Mouse (Mus musculus) kidney, postnatal 36 days (tissue): Measurements from ENCODE around the gene Tm9sf4.

Experiments used
- DNase-seq, 2 experiments: peaks; one replicate each; pipeline ENCODE4 v3.0.0; 2021 to 2022; ENCODE audit warnings: mixed read lengths in 2 of 2

Tm9sf4 gene

DNA sequence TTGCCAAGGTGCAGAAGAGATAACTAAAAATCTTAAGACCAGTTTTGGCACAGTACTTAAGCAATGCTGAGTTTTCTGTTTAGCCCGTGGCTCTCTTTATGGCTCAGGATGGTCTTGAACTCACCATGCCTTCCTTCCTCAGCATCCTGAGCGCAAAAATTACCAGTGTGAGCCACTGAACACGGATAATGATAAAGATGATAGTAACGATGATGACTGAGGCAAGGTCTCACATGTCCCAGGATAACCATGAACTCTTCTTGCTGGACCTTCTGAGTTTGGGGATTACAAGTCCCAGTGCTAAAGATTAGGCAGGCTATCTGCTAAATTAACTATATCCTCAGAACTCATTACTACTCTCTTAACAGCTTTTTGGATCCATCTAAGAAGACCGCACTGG is 970 bp upstream of the Tm9sf4 start:
- DNase-seq = no peak

GRCm38 (mm10) chr2:153161684-153162080 is 579 bp downstream of the Tm9sf4 start:
- no peak for DNase-seq

DNA sequence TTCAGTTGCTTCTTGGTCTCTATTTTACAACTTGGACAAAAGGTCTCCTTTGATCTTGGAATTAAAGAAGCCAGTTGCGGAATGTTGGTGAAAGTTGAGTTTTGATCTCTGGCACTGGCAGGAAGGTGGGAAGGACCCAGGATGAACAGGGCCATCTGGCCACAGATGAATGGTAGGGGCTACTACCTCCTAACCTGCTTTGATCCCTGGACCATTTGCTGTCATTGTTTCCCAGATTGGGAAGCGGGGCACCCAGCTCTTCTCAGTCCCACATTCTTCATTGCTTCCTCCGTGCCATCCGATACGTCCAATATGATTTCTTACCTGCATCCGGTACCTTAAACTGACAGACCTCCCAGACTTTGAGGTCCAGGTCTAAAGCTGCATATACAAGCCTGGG is 6.0 kb downstream of the Tm9sf4 start:
- no peak for DNase-seq

DNA sequence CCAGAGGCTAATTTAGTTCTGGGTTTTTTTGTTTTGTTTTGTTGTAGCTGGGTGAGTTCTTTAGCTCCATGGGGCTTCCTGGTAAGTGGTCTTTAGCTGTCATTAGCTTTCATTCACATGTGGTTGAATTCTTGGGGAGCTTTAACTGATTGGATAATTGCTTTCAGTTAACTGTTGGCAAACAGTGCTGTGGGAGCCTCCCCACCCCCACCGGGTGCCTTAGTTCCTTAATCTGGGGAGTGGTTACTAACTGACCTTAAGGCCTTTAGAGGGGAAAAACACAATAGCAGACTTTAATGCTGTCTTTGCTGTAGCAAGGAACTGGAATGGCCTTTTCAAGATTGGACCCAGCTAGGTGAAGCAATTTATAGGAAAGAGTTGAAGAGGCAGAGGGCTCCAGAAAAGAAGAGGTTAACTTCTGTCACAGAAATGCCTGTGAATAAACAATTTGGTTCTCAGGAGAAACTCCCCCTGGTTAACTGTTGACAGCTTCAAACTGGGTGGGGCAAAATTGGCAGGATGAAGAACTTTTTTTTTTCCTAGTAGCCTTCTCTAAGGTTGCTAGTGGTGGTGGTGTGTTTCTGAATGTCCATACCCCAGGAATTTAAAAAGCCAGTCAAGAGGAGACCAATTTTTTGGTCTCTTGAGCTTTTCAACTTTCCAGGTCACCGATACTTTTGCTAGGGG is 7.2 kb downstream of the Tm9sf4 start:
- DNase-seq = peak; percentile 38 to 62

DNA sequence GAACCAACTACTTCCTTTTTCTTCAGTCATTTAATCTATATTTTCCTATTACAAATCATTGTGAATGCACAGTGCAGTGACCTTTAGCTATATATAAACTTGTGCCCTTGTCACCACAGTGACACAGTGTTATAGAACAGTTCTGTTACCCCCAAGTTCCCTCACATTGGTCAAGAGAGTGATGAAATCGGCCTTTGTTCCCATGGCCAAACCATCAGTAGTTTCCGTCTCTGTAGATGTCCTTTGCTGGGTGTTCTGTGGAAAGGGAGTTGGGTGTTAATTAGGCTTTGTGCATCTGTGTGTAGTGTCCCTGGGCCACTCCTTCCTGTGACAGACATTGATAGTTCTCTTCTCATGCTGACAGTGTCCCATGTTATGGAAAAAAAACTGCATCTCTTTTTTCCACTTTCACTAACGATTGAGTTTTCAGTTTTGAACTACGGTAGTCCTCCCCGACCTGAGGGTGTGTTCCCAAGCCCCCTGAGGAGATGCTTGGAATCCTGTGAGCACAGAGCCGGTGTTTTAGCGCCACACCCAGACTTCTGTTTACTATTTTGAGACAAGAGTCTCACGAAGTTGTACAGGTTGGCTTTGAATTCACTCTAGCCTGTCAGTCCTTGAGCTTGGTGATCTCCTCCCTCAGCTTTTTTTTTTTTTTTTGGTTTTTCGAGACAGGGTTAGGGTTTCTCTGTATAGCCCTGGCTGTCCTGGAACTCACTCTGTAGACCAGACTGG is 9.6 kb downstream of the Tm9sf4 start:
- DNase-seq = no peak

- DNase-seq = no peak
Measured at GRCm38 (mm10) chr2:153171966-153172365, 10.9 kb downstream of the Tm9sf4 start.

- DNase-seq = no peak
Measured at GRCm38 (mm10) chr2:153175995-153176570, 15.0 kb downstream of the Tm9sf4 start.

DNA sequence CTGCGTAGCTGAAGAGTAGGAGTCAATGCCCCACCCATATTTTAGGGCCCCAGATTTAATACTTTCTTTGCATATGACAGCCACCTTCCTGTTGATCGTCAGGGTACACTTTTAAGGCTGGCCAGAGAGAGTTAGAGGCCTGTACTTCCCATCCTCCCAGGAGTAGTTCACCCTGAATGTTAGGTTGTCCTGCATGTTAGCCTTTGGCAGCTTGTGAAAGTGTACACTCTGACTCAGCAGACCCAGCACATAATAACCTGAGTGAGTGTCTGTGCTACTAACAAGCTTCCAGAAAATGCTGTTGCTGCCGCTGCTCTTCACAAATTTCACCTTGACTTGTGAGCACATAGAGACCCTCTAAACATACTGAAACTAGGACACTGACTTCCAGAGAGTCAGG is 16.1 kb downstream of the Tm9sf4 start:
- peak; percentile 16 to 32 for DNase-seq

DNA sequence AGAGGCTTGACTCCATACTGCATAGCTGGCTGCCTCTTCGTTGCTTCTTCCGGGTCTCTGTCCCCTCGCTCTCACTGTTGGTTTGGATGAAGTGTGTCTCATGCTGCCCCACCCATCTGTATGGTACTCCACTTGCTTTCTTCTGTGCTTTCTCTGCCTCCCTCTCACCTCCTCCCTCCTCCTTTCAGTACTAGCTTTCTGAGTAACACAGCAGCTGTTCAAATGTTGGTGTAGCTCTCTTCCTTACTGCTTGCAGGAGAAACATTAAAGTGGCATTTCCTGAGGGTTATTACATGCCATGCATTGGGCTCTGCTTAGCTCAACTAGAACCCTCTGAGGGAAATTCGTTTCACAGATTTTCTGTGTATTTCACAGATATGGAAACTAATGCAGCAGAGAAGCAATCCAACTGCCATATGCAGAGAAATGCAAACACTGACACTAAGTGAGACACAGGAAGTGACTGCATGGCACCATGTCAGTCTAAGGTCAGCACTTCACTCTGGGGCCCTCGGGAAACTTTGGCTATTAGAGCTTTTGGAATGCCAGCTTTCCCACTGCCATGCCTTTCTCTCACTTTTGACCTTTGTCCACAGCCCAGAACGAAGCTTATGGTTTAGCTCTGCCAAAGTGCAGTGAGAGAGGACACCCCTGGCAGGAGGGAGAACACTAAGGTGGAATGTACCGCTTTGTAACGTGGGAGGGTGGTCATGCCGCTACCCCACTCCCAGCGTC is 18.2 kb downstream of the Tm9sf4 start:
- DNase-seq = peak; percentile 47 to 55

GRCm38 (mm10) chr2:153179961-153180360 is 18.9 kb downstream of the Tm9sf4 start:
- no peak for DNase-seq

- no peak for DNase-seq
Measured at GRCm38 (mm10) chr2:153186176-153186591, 25.1 kb downstream of the Tm9sf4 start.

- no peak for DNase-seq
Measured at GRCm38 (mm10) chr2:153187848-153188247, 26.7 kb downstream of the Tm9sf4 start.

DNA sequence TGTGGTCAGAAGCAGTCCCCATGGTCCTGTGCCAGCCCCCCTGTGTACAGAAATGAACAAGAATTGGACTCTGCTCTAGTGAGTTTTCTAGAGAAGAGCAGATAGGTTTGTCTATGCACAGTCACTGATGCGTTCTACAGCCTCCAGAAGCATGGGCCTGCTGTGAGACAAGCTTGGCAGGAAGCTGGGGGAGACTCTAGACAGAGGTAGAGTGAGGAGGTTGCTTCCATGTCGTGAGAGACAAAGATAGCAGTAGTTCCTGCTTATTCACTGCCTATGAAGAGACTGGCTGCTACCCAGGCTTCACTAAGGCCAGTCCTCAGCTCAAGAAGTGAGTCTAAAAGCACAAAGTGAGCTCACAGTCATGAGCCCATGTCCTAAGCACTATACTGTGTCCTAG is 30.1 kb downstream of the Tm9sf4 start:
- no peak for DNase-seq

DNA sequence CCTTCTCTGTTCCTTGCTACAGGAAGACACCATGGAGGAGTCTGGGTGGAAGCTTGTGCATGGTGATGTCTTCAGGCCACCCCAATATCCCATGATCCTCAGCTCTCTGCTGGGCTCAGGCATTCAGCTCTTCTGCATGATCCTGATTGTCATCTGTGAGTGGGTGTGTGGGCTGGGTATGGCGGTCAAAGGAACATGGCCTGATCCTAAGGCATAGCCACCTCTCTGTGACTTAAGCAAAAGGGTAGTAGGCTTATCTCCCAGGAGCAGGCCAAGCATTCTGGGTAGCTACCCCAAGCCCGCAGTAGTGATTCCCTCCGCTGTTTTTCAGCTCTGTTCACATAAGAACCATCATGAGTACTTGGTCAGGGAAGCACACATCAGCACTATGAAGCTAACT is 33.2 kb downstream of the Tm9sf4 start:
- no peak for DNase-seq

DNA sequence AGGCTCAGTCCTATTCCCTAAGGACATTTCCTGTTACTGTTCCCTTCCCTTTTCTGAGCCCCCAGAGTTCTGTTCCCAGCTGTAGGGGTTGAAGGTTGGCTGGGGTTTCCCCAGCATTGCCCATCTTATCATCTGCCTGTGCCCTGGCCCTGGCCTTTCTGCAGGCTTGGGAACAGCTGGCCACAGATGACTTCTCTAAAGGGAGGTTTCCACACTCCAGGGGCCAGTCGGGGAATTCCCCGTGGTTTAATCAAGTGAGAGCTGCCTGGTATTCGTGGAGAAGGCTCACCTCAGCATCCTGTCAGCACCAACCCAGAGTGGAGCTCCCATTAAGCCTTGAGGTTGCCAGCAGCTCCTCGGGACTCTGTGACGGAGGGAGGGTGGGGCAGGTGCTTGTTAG is 37.4 kb downstream of the Tm9sf4 start:
- DNase-seq = no peak

GRCm38 (mm10) chr2:153199114-153199513 is 38.0 kb downstream of the Tm9sf4 start:
- DNase-seq = no peak

DNA sequence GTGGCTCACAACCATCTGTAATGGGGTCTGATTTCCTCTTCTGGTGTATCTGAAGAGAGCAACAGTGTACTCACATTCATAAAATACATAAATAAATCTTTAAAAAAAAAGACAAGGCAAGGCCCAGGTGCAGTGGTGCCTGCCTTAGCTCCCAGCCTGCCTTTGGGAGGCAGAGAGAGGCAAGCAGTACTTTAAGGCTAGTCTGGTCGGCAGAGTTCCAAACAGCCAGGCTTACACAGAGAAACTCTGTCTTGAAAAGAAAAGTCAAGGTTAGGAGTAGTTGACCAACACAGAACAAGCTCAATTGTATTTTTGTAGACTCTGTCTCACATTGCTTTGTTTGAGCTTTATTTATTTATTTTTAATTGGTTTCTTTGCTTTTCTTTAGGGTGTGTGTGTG is 41.7 kb downstream of the Tm9sf4 start:
- no peak for DNase-seq

DNA sequence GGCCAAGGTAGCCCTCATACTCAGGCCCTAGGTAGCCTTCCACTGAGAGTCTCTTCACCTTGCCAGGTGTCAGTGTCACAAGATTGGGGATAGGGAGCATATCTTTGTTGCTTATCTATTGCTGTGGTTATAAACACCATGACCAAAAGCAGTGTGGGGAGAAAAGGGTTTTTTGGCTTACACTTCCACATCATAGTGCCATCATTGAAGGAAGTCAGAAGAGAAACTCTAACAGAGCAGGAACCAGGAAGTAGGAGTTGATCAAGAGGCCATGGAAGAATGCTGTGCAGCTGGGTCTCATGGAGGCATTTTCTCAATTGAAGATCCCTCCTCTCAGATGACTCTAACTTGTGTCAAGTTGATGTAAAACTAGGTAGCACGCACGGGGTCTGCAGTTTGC is 47.0 kb downstream of the Tm9sf4 start:
- DNase-seq = no peak

DNA sequence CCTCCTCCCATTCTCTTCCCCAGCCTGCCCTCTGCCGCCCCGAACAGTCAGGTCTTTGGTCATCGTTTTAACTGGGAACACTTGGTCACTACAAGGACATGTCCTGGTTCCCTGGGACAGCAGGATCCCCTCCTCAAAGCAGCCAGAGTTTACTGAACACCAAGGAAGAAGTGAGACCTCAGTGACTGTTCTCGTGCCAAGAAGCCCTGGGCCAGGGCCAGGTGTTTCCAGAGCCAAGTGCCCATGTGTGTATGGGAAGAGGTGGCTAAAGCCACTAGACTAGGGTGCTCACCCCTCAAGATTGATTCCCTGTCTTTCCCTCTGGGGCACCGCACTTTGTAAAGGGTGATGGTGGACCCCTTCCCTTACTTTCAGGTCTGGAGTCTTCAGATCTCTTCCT is 48.2 kb downstream of the Tm9sf4 start:
- DNase-seq = peak in 1 of 2 experiments; percentile 23

DNA sequence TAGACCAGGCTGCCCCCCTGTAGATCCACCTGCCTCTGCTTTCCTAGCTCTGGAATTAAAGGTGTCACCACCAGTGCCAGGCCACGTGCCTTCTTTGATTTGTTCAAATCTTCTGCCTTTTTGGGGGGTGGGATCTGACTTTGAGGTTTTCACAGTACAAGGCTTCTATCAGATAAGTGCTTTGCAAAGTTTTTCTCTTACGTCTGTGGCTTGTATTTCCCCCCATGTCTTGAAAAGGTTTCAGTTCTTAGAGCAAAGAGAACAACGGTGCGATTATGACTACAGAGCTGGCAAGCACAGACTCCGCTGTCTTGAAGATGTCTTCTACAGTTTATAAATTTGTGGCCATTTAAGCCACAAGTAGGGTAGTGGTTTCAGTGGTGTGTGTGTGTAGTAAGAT is 50.3 kb downstream of the Tm9sf4 start:
- DNase-seq = no peak

- no peak for DNase-seq
Measured at GRCm38 (mm10) chr2:153213351-153213750, 52.2 kb downstream of the Tm9sf4 start.

GRCm38 (mm10) chr2:153214771-153215259 is 53.7 kb downstream of the Tm9sf4 start:
- DNase-seq = no peak

- DNase-seq = no peak
Measured at GRCm38 (mm10) chr2:153215421-153215820, 54.3 kb downstream of the Tm9sf4 start.
